Mouse (Mus musculus) forebrain, embryonic 14.5 days (tissue): ENCODE results near the gene Catsper4. TPM values are rescaled to one million over a fixed set of nuclear protein-coding genes. Genes with fewer than 3 reads are reported as not detected.

Source experiments
- ATAC-seq: fragments of 200-750 bp; cut with Nextera tagmentation; 2 replicates; pipeline ENCODE4 v1.8.0; 2017; ENCODE audit warnings: mild to moderate bottlenecking, moderate library complexity
- DNase-seq: peaks from one replicate; pipeline ENCODE4 v3.0.0-alpha.2; 2015; ENCODE audit warnings: low spot score
- H3K27ac ChIP-seq: fragments of 300-500 bp; sonication (generic); 2 replicates; pipeline ENCODE4 v1.5.1; 2014; ENCODE audit warnings: low read depth, mild to moderate bottlenecking, control low read depth, low read length, moderate library complexity
- H3K27me3 ChIP-seq: fragments of 300-500 bp; sonication (generic); replicated peaks from 2 replicates; pipeline ENCODE4 v1.6.1; 2014; ENCODE audit warnings: low read length, control low read depth, mixed read lengths; ENCODE audit not compliant: control insufficient read depth, insufficient read depth
- H3K36me3 ChIP-seq: fragments of 300-500 bp; sonication (generic); 2 replicates; pipeline ENCODE4 v1.6.1; 2014; ENCODE audit warnings: low read length, control low read depth; ENCODE audit not compliant: control insufficient read depth, insufficient read depth
- H3K4me1 ChIP-seq: fragments of 300-500 bp; sonication (generic); 2 replicates; pipeline ENCODE4 v1.6.1; 2014; ENCODE audit warnings: antibody characterized with exemption, low read length, control low read depth; ENCODE audit not compliant: control insufficient read depth, insufficient read depth
- H3K4me2 ChIP-seq: fragments of 300-500 bp; sonication (generic); 2 replicates; pipeline ENCODE4 v1.6.1; 2014; ENCODE audit warnings: mild to moderate bottlenecking, control low read depth, low read length
- H3K4me3 ChIP-seq: fragments of 300-500 bp; sonication (generic); 2 replicates; pipeline ENCODE4 v1.5.1; 2014; ENCODE audit warnings: low read depth, low read length, control low read depth
- H3K9ac ChIP-seq: fragments of 300-500 bp; sonication (generic); 2 replicates; pipeline ENCODE4 v1.6.1; 2014; ENCODE audit warnings: mild to moderate bottlenecking, low read length, control low read depth, moderate library complexity
- H3K9me3 ChIP-seq: fragments of 300-500 bp; sonication (generic); replicated peaks from 2 replicates; pipeline ENCODE4 v1.6.1; 2016; ENCODE audit warnings: low read length, control low read depth, mixed read lengths; ENCODE audit not compliant: control insufficient read depth
- WGBS: fragments of 180-500 bp; shearing (Covaris S2); extraction: QIAGEN DNeasy Blood & Tissue Kit; methylation state at CpG from one replicate; pipeline ENCODE4 v1.1.7; 2014; 5-methylcytosine and 5-hydroxymethylcytosine counted together
- polyA plus RNA-seq: library from polyadenylated mRNA; unstranded; fragments of >200 nt; fragmentation: Nextera tagmentation; extraction: Ambion mirVana; gene quantifications from 2 replicates; pipeline ENCODE4 v1.2.1, GENCODE M21; 2014

Gene Catsper4
- polyA plus RNA-seq, 1 experiment from 2014 or later: not detected

- peak within 1 kb of the TSS; percentile 84; the same call in 1 of the 2 replicates for H3K9ac ChIP-seq
- WGBS: 89% methylated on average over 17 of the region's 17 CpGs
- H3K4me1 ChIP-seq: peaks cover 12% of the 10 kb centered on the region
- H3K4me2 ChIP-seq: peak within 1 kb of the TSS; percentile 95
- H3K4me3 ChIP-seq: peak within 1 kb of the TSS; percentile 82; the same call in 1 of the 2 replicates
- no peaks in the 10 kb centered on the region for H3K36me3 ChIP-seq
- H3K27me3 ChIP-seq: peaks cover 10% of the 10 kb centered on the region
- no peak within 1 kb of the TSS for H3K27ac ChIP-seq
- no peak for ATAC-seq
- no peaks in the 10 kb centered on the region for H3K9me3 ChIP-seq
- no peak for DNase-seq
These were observed 16.5 kb upstream of the Catsper4 start, which contains the start of gene E130218I03Rik for GRCm38 (mm10) chr4:134243516-134244250. Gene E130218I03Rik, plus strand, starts transcription at chr4:134243662.

- no peaks in the 10 kb centered on the region for H3K4me1 ChIP-seq
- no peak overlapping the region for H3K27ac ChIP-seq
- no peaks in the 10 kb centered on the region for H3K36me3 ChIP-seq
- H3K27me3 ChIP-seq: peaks cover 15% of the 10 kb centered on the region
- H3K9ac ChIP-seq: no peak overlapping the region
- no peaks in the 10 kb centered on the region for H3K9me3 ChIP-seq
- H3K4me3 ChIP-seq: no peak overlapping the region
- ATAC-seq: no peak
- no peak for DNase-seq
- 11% methylated on average over 10 of the region's 10 CpGs for WGBS
- H3K4me2 ChIP-seq: 0 out of 2 replicates have a peak overlapping the region, but pooled peaks have one; percentile 8
These were observed 11.5 kb upstream of the Catsper4 start for GRCm38 (mm10) chr4:134238686-134239085.

GRCm38 (mm10) chr4:134238279-134238651, 11.1 kb upstream of the Catsper4 start, which contains the start of gene Cnksr1:
Gene Cnksr1, minus strand, starts transcription at chr4:134238399.
- Histone ChIP-seq H3K4me3 (no peak within 1 kb of the TSS), H3K9ac (no peak within 1 kb of the TSS)
- WGBS: under 1% methylated on average over 18 of the region's 18 CpGs

GRCm38 (mm10) chr4:134237582-134238278, 10.5 kb upstream of the Catsper4 start:
- 0 out of 2 replicates have a peak overlapping the region, but pooled peaks have one; percentile 8 for H3K4me2 ChIP-seq
- ATAC-seq: no peak
- H3K27me3 ChIP-seq: peaks cover 15% of the 10 kb centered on the region
- H3K4me1 ChIP-seq: no peaks in the 10 kb centered on the region
- DNase-seq: no peak
- no peak overlapping the region for H3K27ac ChIP-seq
- no peak overlapping the region for H3K4me3 ChIP-seq
- no peaks in the 10 kb centered on the region for H3K9me3 ChIP-seq
- H3K36me3 ChIP-seq: no peaks in the 10 kb centered on the region
- WGBS: 24% methylated on average over 19 of the region's 19 CpGs
- no peak overlapping the region for H3K9ac ChIP-seq

More at GRCm38 (mm10) chr4:134238279-134238651, 11.1 kb upstream of the Catsper4 start, which contains the start of gene Cnksr1:
- Histone ChIP-seq H3K4me2 (0 out of 2 replicates have a peak within 1 kb of the TSS, but pooled peaks have one; percentile 8), H3K9me3 (no peaks in the 10 kb centered on the region), H3K4me1 (no peaks in the 10 kb centered on the region), H3K27me3 (peaks cover 15% of the 10 kb centered on the region), H3K36me3 (no peaks in the 10 kb centered on the region), H3K27ac (no peak within 1 kb of the TSS)
- DNase-seq (peak; percentile 25), ATAC-seq (no peak)

GRCm38 (mm10) chr4:134234876-134235275, 7.7 kb upstream of the Catsper4 start:
- Histone ChIP-seq H3K27me3 (peaks cover 15% of the 10 kb centered on the region), H3K27ac (no peak overlapping the region), H3K4me2 (no peak overlapping the region), H3K9me3 (no peaks in the 10 kb centered on the region), H3K4me3 (no peak overlapping the region), H3K4me1 (no peaks in the 10 kb centered on the region), H3K9ac (no peak overlapping the region), H3K36me3 (no peaks in the 10 kb centered on the region)
- ATAC-seq: no peak
- 80% methylated on average over 5 of the region's 5 CpGs for WGBS
- DNase-seq: no peak

GRCm38 (mm10) chr4:134230431-134230830, 3.2 kb upstream of the Catsper4 start:
- Histone ChIP-seq H3K9ac (no peak overlapping the region), H3K27me3 (no peaks in the 10 kb centered on the region), H3K36me3 (no peaks in the 10 kb centered on the region), H3K4me3 (no peak overlapping the region), H3K4me1 (no peaks in the 10 kb centered on the region), H3K9me3 (no peaks in the 10 kb centered on the region), H3K4me2 (no peak overlapping the region), H3K27ac (no peak overlapping the region)
- 43% methylated on average over 8 of the region's 8 CpGs for WGBS
- DNase-seq (no peak), ATAC-seq (no peak)

- Histone ChIP-seq H3K27ac (no peak overlapping the region), H3K36me3 (no peaks in the 10 kb centered on the region), H3K4me3 (no peak overlapping the region), H3K4me2 (no peak overlapping the region), H3K4me1 (no peaks in the 10 kb centered on the region), H3K9ac (no peak overlapping the region), H3K27me3 (no peaks in the 10 kb centered on the region), H3K9me3 (no peaks in the 10 kb centered on the region)
- 67% methylated on average over 11 of the region's 11 CpGs for WGBS
- no peak for ATAC-seq
- DNase-seq: no peak
These were observed 4.2 kb downstream of the Catsper4 start for GRCm38 (mm10) chr4:134222793-134223600.

- no peaks in the 10 kb centered on the region for H3K27me3 ChIP-seq
- ATAC-seq: no peak
- no peak overlapping the region for H3K4me3 ChIP-seq
- WGBS: 73% methylated on average over 6 of the region's 6 CpGs
- no peak overlapping the region for H3K4me2 ChIP-seq
- H3K4me1 ChIP-seq: no peaks in the 10 kb centered on the region
- no peak overlapping the region for H3K9ac ChIP-seq
- no peaks in the 10 kb centered on the region for H3K36me3 ChIP-seq
- no peak for DNase-seq
- H3K9me3 ChIP-seq: no peaks in the 10 kb centered on the region
- no peak overlapping the region for H3K27ac ChIP-seq
These were observed 20.6 kb downstream of the Catsper4 start for GRCm38 (mm10) chr4:134206488-134207053.
